Mouse (Mus musculus): Measurements from ENCODE around the gene Irak1. TPM values are rescaled to one million over a fixed set of nuclear protein-coding genes. Genes with fewer than 3 reads are reported as not detected.
A peak's percentile ranks its signal among the peaks of the same experiment; 100 is the strongest.

Irak1 gene
- polyA plus RNA-seq, 1 experiment from 2014 or later, result 39.4 TPM

DNA sequence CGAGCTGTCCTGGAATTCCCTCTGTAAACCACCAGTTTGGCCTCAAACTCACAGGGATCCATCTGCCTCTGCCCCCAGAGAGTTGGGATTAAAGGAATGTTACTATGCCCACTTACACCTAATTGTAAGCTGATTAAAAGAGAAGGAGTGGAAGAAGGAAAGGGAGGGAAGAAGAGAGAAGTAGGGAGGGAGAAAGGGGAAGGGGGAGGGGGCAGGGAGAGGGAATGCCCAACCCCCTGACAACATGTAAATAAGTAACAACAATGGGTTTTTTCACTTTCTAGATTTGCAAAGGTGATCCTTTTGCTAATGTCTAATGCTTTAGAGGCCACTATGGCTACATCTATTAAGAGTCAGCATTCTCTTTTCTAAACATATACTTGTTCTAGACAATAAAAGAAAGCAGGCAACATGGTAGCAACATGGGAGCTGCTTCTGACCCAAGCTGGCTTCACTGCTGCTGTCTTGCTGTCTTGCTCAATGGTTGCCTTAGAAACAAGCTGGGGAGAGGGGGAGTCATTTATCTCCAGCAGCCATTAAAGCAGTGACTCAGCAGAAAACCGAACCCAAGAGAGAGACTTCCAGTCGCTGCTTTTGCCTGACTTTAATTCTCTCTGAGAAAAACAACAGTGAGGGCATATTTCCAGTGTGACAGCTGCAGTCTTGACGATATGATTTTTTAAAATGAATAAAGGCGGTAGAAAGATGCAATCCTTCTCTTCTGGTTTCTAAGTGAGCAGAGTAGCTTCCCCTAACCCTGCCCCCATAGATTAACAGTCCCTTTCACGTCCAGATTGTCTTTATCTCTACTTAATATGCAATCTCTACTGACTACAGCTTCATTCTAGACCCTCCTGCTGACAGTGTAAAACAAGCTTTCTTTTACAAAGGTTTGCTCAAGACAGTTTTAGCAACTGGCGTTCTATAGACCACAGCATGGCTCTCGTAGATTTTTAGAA lies 24.5 kb downstream of the Irak1 start:
- peak; percentile 85 for ATAC-seq
- peak overlapping the region; percentile 28 for H3K4me2 ChIP-seq
- peak overlapping the region; percentile 54; the same call in 1 of the 2 replicates for H3K27ac ChIP-seq
- WGBS, result 20% methylated on average over 8 of the region's 8 CpGs
- H3K9me3 ChIP-seq (replicated peaks), result no peaks in the 10 kb centered on the region
- H3K4me1 ChIP-seq, result 0 out of 2 replicates have a peak, but pooled peaks cover 5% of the 10 kb centered on the region
- no peak overlapping the region for H3K4me3 ChIP-seq
- H3K9ac ChIP-seq, result no peak overlapping the region
- H3K36me3 ChIP-seq (ENCODE audit: poor library complexity, severe bottlenecking), result no peaks in the 10 kb centered on the region
- no peaks in the 10 kb centered on the region for H3K27me3 ChIP-seq

DNA sequence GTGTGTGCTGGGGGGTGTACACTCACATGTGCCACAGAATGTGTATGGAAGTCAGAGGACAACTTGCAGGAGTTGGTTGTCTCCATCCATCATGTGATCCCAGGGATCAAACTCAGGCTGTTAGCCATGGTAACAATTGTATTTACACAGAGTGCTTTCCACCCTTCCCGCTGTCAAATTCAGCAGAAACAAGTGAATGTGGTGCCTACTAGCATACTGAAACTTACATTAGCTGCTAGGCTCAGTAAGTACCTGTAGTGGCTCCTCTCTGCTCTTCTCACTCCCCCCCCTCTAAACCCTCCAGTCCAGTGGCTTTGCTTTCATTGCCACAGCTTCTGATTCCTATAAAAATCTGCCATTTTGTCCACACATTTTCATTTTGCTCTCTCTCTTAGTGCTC lies 45.9 kb downstream of the Irak1 start:
- ATAC-seq, result no peak
- no peaks in the 10 kb centered on the region for H3K9me3 ChIP-seq (replicated peaks)
- no peaks in the 10 kb centered on the region for H3K4me1 ChIP-seq
- no peaks in the 10 kb centered on the region for H3K27me3 ChIP-seq
- H3K4me3 ChIP-seq, result no peak overlapping the region
- H3K9ac ChIP-seq, result no peak overlapping the region
- no peaks in the 10 kb centered on the region for H3K36me3 ChIP-seq (ENCODE audit: poor library complexity, severe bottlenecking)
- H3K27ac ChIP-seq, result no peak overlapping the region
- WGBS, result 56% methylated on average over 1 of the region's 1 CpGs
- H3K4me2 ChIP-seq, result no peak overlapping the region

DNA sequence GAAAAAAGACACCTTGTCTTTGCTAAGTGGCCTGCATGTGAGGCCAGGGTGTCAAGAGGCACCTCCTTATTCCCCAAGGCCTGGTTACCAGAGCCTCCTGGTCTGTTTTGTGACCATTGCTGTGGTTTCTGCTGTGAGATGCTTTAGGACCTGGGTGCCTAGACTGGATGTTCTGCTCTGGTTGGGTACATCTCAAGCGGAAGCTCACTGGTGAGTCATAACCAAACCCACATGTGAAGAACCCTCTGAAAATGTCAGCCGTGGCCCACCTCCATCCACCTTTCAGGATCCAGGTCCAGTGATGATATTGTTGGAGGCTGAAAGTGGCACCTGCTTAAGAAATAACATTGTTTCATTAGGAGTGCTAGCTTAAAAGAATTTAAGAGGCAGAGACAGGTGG lies 47.4 kb downstream of the Irak1 start:
- Histone ChIP-seq H3K9me3 (replicated peaks) (no peaks in the 10 kb centered on the region), H3K4me3 (no peak overlapping the region), H3K4me1 (no peaks in the 10 kb centered on the region), H3K9ac (no peak overlapping the region), H3K36me3 (ENCODE audit: poor library complexity, severe bottlenecking) (no peaks in the 10 kb centered on the region), H3K27me3 (no peaks in the 10 kb centered on the region), H3K4me2 (no peak overlapping the region), H3K27ac (no peak overlapping the region)
- 93% methylated on average over 2 of the region's 2 CpGs for WGBS
- ATAC-seq, result no peak

DNA sequence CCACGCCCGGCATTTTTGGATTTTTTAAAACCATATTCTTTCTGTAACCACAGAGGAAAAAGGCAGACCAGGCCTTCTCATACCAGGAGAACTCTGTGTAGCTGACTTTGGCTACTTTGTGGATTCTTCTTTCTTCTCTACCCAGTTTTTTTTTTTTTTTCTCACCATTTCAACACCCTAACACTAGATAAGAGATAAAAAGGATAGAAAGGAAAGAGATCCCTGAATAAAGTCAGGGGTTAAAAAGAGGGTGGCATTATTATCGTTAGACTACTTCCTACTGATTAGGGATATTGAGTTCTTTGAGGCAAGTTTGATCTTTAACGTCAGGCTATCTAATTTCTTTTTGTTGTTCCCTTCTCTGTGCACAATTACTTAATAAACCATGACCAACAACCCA lies 50.9 kb downstream of the Irak1 start:
- H3K4me1 ChIP-seq, result 0 out of 2 replicates have a peak, but pooled peaks cover 4% of the 10 kb centered on the region
- no peak for ATAC-seq
- no peaks in the 10 kb centered on the region for H3K36me3 ChIP-seq (ENCODE audit: poor library complexity, severe bottlenecking)
- H3K9me3 ChIP-seq (replicated peaks), result no peaks in the 10 kb centered on the region
- no peak overlapping the region for H3K9ac ChIP-seq
- no peak overlapping the region for H3K4me3 ChIP-seq
- no peak overlapping the region for H3K27ac ChIP-seq
- H3K4me2 ChIP-seq, result no peak overlapping the region
- H3K27me3 ChIP-seq, result no peaks in the 10 kb centered on the region
- 78% methylated on average over 4 of the region's 4 CpGs for WGBS

DNA sequence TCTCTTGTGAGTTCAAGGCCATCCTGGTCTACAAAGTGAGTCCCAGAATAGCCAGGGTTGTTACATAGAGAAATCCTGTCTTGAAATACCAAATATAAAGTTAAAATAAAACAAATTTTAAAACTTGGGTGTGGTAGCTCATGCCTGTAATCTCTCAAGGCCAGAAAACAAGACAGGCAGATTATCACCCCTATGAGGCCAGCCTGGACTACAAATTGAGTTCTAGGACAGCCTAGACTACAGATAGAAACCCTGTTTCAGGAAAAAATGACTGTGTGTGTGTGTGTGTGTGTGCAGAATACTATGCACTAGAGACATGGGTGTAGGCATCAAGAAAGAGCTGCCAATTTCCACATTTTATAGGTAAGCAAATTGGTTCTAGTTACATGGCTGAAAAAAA lies 52.9 kb downstream of the Irak1 start:
- Histone ChIP-seq H3K4me1 (0 out of 2 replicates have a peak, but pooled peaks cover 4% of the 10 kb centered on the region), H3K4me2 (no peak overlapping the region), H3K4me3 (no peak overlapping the region), H3K36me3 (ENCODE audit: poor library complexity, severe bottlenecking) (no peaks in the 10 kb centered on the region), H3K9ac (no peak overlapping the region), H3K27me3 (no peaks in the 10 kb centered on the region), H3K9me3 (replicated peaks) (no peaks in the 10 kb centered on the region), H3K27ac (no peak overlapping the region)
- ATAC-seq, result no peak

DNA sequence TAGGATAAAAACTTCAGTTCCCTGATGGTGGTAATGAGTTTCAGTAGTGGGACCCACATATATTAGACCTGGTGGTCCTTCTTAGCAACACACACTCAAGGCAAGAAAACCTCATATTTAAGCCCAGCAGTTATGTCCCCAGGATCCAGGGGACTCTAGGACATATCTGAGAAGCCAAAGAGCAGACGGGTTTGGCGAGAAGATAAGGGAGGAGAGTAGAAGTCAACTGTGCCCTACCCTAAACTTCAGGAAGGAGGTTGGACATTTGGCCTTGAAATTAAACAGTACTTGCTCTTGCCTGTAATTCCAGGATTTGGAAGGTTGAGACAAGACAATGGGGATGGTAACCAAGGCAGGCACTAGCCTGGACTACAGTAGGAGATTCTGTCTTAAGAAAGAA lies 54.0 kb downstream of the Irak1 start:
- Histone ChIP-seq H3K4me3 (no peak overlapping the region), H3K9ac (no peak overlapping the region), H3K27ac (no peak overlapping the region), H3K27me3 (no peaks in the 10 kb centered on the region), H3K4me2 (no peak overlapping the region), H3K36me3 (ENCODE audit: poor library complexity, severe bottlenecking) (no peaks in the 10 kb centered on the region), H3K9me3 (replicated peaks) (no peaks in the 10 kb centered on the region), H3K4me1 (peaks cover 4% of the 10 kb centered on the region)
- 94% methylated on average over 2 of the region's 2 CpGs for WGBS
- no peak for ATAC-seq

DNA sequence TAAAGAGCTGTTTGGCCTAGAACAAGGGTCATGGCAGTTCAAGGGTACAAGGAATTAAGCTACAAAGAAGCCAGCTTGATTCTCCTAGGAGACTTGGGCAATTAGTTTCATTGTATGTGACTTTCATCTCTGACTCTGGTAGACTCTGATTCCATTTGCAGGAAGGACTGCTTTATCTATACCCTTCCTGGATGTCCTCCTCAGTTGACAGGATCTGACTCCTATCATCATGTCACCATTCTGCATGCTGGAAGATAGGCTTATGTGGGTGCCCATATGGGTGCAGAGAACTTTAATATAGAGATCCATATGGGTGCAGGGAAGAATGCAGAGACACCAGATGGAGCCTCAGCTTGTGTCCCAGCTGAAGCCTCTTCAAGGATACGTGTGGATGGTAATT lies 54.6 kb downstream of the Irak1 start:
- H3K4me1 ChIP-seq, result peaks cover 10% of the 10 kb centered on the region
- no peak for ATAC-seq
- no peak overlapping the region for H3K4me3 ChIP-seq
- 96% methylated on average over 1 of the region's 1 CpGs for WGBS
- H3K27me3 ChIP-seq, result no peaks in the 10 kb centered on the region
- no peak overlapping the region for H3K4me2 ChIP-seq
- H3K36me3 ChIP-seq (ENCODE audit: poor library complexity, severe bottlenecking), result no peaks in the 10 kb centered on the region
- no peak overlapping the region for H3K27ac ChIP-seq
- H3K9ac ChIP-seq, result no peak overlapping the region
- no peaks in the 10 kb centered on the region for H3K9me3 ChIP-seq (replicated peaks)

DNA sequence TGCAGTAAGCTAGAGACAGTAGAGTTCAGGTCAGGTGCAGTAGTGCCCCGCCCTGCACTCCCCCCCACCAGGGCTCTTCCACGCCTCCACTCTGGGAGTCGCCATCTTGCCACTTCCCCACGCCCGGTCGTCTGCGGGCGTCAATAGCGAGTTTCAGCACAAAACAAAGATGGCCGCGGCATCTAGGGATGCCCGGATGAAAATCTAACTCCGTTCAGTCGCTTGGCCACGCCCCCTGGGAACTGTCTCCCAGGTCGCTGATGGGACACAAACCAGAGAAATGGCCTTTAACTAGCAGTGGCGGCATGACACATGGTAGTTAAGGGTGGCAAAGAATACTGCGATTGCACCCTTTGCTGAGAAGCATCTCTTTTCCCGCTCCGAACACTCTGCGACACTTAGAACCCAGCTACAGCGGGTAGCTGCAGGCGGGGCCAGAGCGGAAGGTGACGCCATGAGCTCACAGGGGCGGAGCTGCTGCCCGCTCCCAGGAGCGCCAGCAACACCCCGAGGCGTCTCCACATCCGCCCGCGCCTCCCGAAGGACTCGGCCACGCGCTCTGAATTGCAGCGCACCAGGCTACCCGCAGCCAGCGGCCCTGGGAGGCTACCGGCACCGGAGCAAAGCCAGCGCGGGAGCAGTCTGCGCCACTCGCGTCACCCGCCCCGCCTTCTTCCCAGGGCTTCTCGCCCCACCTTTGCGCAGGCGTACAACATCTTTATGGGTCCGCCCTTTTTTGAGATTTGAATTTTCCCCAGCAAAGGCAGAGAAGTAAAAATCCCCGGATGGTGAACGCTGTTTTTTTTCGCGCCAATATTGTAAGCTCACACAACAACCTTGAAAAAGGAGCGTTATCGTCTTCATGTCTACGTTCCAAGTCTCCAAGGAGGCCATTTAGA lies 56.3 kb downstream of the Irak1 start:
- 23% methylated on average over 42 of the region's 60 CpGs for WGBS
- peak overlapping the region; percentile 98 for H3K27ac ChIP-seq
- H3K4me2 ChIP-seq, result peak overlapping the region; percentile 52
- no peaks in the 10 kb centered on the region for H3K9me3 ChIP-seq (replicated peaks)
- peak overlapping the region; percentile 75 for H3K9ac ChIP-seq
- no peaks in the 10 kb centered on the region for H3K27me3 ChIP-seq
- H3K4me1 ChIP-seq, result peaks cover 27% of the 10 kb centered on the region
- ATAC-seq, result peak; percentile 87
- peak overlapping the region; percentile 77 for H3K4me3 ChIP-seq
- H3K36me3 ChIP-seq (ENCODE audit: poor library complexity, severe bottlenecking), result no peaks in the 10 kb centered on the region

DNA sequence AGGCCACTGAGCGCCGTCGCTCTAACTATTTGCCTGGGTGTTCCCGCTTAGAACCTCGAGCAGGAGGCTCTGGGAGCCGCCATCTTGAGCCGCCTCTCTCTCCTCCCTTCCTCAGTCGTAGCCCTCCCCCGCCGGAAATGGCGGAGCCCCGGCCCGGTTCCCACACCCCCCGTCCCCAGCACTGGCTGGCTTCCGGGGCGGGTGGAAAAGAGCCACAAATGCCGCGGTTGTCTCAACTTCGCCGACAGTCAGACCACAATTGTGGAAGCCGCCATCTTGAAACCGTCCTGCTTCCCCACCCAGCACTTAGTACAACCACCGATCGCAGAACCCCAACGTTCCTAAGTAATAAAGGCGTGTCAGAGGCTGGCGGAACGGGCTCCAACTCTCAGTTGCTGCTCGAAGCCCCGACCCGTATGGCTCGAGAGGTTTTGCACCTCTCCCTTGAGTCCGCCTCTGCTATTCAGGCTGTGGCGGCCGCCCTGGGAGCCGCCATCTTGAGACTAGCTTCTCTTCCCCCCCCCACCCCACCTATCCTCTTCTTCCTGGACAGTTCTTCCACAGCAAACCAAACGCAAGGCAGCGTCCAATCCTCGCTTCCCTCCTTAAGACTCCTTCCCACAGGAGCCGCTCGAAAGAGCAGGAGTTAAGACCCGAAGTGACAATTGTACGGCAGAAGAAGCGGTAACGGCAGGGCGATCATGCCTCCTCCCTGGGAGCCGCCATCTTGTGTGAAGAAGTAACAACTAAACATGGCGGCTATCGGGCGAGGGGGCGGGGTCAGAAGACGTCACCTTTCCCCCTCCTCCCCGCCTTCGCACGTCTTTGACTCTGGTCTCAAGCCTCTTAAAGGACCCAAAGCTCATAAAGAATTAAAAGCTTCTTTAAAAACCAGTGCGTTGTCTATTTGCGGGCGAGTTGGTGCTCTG lies 57.2 kb downstream of the Irak1 start, which contains the start of gene Hcfc1:
TSS of gene Hcfc1 (minus strand) at position 110 of the 929 bp plus-strand sequence.
- peak within 1 kb of the TSS; percentile 75 for H3K9ac ChIP-seq
- H3K4me3 ChIP-seq, result peak within 1 kb of the TSS; percentile 77
- WGBS, result 17% methylated on average over 58 of the region's 58 CpGs
- peak; percentile 80 for ATAC-seq
- H3K27ac ChIP-seq, result peak within 1 kb of the TSS; percentile 98
- peaks cover 34% of the 10 kb centered on the region for H3K4me1 ChIP-seq
- no peaks in the 10 kb centered on the region for H3K27me3 ChIP-seq
- peak within 1 kb of the TSS; percentile 81 for H3K4me2 ChIP-seq
- no peaks in the 10 kb centered on the region for H3K9me3 ChIP-seq (replicated peaks)
- H3K36me3 ChIP-seq (ENCODE audit: poor library complexity, severe bottlenecking), result no peaks in the 10 kb centered on the region

DNA sequence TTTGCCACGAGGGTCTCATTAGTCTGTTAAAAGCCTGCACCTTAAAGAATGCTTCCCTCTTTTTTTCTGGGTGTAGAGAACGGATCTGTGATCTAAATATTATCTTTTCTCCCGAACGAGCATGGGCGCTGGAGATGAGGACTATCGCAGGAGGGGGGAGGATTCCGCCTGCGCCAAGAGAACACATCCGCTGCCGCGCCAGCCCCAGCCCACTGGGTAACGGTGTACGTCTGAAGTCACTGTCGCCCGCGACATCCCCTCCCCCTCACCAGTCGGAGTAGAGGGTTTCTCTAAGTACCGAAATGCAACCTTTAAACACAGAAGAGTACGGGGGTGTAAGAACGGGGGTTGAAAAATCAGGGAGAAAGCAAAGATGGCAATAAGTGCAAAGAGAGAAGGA lies 58.4 kb downstream of the Irak1 start:
- no peak for ATAC-seq
- peaks cover 34% of the 10 kb centered on the region for H3K4me1 ChIP-seq
- 25% methylated on average over 20 of the region's 20 CpGs for WGBS

DNA sequence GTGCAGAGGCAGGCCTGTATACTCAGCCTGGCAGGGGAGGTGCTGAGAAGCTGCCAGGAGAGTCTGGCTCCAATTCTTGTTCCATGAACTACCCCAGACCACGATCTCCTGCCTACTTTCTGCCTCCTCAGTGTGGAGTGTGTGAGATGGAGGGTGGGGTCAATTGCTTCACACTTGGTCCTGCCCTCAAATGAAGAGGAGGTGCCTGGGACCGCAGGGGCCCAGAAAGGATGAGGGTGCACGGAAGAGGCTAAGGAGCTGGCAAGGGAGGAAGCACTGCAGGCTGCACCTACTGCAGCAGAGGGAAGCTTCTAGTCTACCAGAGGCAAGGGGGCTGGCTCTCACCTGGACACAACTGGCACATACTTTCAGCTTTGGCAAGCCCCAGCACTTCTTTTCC lies 59.4 kb downstream of the Irak1 start:
- H3K27me3 ChIP-seq, result no peaks in the 10 kb centered on the region
- no peak overlapping the region for H3K27ac ChIP-seq
- H3K4me1 ChIP-seq, result peaks cover 34% of the 10 kb centered on the region
- no peaks in the 10 kb centered on the region for H3K9me3 ChIP-seq (replicated peaks)
- 51% methylated on average over 3 of the region's 3 CpGs for WGBS
- H3K36me3 ChIP-seq (ENCODE audit: poor library complexity, severe bottlenecking), result peaks cover 16% of the 10 kb centered on the region
- peak overlapping the region; percentile 81 for H3K4me2 ChIP-seq
- H3K9ac ChIP-seq, result peak overlapping the region; percentile 75
- ATAC-seq, result no peak
- H3K4me3 ChIP-seq, result peak overlapping the region; percentile 77

More for the DNA sequence above, 58.4 kb downstream of the Irak1 start:
- Histone ChIP-seq H3K36me3 (ENCODE audit: poor library complexity, severe bottlenecking) (peaks cover 7% of the 10 kb centered on the region; the same call in 1 of the 2 replicates), H3K27me3 (no peaks in the 10 kb centered on the region), H3K4me2 (peak overlapping the region; percentile 81), H3K9me3 (replicated peaks) (no peaks in the 10 kb centered on the region), H3K4me3 (peak overlapping the region; percentile 77), H3K27ac (peak overlapping the region; percentile 98), H3K9ac (peak overlapping the region; percentile 75)

All from forebrain, embryonic 13.5 days (tissue).